Mouse (Mus musculus): ENCODE measurements around the gene Plxnb2. TPM values are rescaled to one million over a fixed set of nuclear protein-coding genes. Genes with fewer than 3 reads are reported as not detected.
A peak's percentile ranks its signal among the peaks of the same experiment; 100 is the strongest.

Gene Plxnb2
- polyA plus RNA-seq, 1 experiment = 210 TPM

- 70% methylated on average over 9 of the region's 9 CpGs for WGBS
- no peak overlapping the region for H3K4me3 ChIP-seq (replicated peaks; ENCODE audit: extremely low read depth, low read depth, low read length)
- DNase-seq = peak; percentile 69
- TF ChIP-seq CTCF (IDR thresholded peaks at IDR 0.05; ENCODE audit: insufficient read depth, low read length) (no peak), POLR2A (IDR thresholded peaks at IDR 0.05; ENCODE audit: borderline replicate concordance, extremely low read depth, low read depth, low read length) (no peak)
- H3K4me1 ChIP-seq (ENCODE audit: control insufficient read depth, insufficient read depth, low read length) = peaks cover 2% of the 10 kb centered on the region; the same call in 1 of the 2 replicates
These were observed 19.2 kb downstream of the Plxnb2 start for GRCm38 (mm10) chr15:89161397-89161796.

DNA sequence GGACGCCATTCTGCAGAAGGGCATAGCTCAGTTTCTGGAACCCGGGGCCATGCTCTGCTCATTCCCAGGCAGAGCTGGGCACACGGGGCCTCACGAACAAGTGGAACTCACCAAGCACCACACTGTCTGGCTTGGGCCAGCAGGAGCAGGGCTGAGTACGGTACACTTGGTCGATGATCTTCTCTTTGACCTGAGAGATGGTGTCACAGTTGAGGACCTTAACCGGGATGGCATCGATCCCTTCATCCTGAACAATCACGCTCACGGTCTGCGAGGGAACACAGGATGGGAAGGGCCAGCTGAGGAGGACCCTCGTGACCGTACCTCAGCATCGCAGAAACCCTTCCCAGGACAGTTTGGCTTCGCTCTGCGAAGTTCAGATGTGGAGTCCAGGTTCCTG, 22.1 kb downstream of the Plxnb2 start:
- WGBS = 95% methylated on average over 16 of the region's 16 CpGs

GRCm38 (mm10) chr15:89157954-89158353, 22.6 kb downstream of the Plxnb2 start:
- H3K4me1 ChIP-seq (ENCODE audit: control insufficient read depth, insufficient read depth, low read length) = peaks cover 2% of the 10 kb centered on the region; the same call in 1 of the 2 replicates
- DNase-seq = peak; percentile 67
- no peak for TF ChIP-seq POLR2A (IDR thresholded peaks at IDR 0.05; ENCODE audit: borderline replicate concordance, extremely low read depth, low read depth, low read length)
- TF ChIP-seq CTCF (IDR thresholded peaks at IDR 0.05; ENCODE audit: insufficient read depth, low read length) = peak; percentile 77
- H3K4me3 ChIP-seq (replicated peaks; ENCODE audit: extremely low read depth, low read depth, low read length) = no peak overlapping the region
- 46% methylated on average over 7 of the region's 7 CpGs for WGBS

More for the DNA sequence above, 22.1 kb downstream of the Plxnb2 start:
- peaks cover 2% of the 10 kb centered on the region; the same call in 1 of the 2 replicates for H3K4me1 ChIP-seq (ENCODE audit: control insufficient read depth, insufficient read depth, low read length)
- no peak for DNase-seq
- H3K4me3 ChIP-seq (replicated peaks; ENCODE audit: extremely low read depth, low read depth, low read length) = no peak overlapping the region
- TF ChIP-seq POLR2A (IDR thresholded peaks at IDR 0.05; ENCODE audit: borderline replicate concordance, extremely low read depth, low read depth, low read length) (no peak), CTCF (IDR thresholded peaks at IDR 0.05; ENCODE audit: insufficient read depth, low read length) (no peak)

DNA sequence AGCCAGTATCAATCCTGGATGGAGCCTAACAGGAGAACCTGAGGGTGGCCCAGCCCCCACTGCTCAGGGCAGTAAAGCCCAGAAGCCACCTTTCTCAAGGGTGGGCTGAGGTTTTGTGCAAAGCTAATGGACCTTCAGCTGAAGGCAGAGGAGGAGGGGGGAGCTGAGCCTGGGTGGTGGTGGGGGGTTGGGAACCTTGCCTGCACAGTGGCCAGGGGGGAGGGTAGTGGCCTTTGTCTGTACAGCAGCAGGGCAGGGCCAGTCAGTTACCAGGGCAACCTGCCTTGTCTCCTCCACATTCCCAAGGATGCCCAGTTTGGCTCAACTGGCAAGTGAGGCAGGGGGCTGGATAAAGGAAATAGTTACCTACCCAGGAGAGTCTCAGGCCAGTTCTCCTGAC, 28.3 kb downstream of the Plxnb2 start:
- no peak for DNase-seq
- H3K4me3 ChIP-seq (replicated peaks; ENCODE audit: extremely low read depth, low read depth, low read length) = no peak overlapping the region

GRCm38 (mm10) chr15:89150041-89150390, 30.6 kb downstream of the Plxnb2 start:
- peak overlapping the region; percentile 53 for H3K4me3 ChIP-seq (replicated peaks; ENCODE audit: extremely low read depth, low read depth, low read length)
- peaks cover 3% of the 10 kb centered on the region for H3K4me1 ChIP-seq (ENCODE audit: control insufficient read depth, insufficient read depth, low read length)
- WGBS = 8% methylated on average over 13 of the region's 13 CpGs
- DNase-seq = no peak
- no peak for TF ChIP-seq POLR2A (IDR thresholded peaks at IDR 0.05; ENCODE audit: borderline replicate concordance, extremely low read depth, low read depth, low read length)
- TF ChIP-seq CTCF (IDR thresholded peaks at IDR 0.05; ENCODE audit: insufficient read depth, low read length) = no peak

More for the DNA sequence above, 28.3 kb downstream of the Plxnb2 start:
- TF ChIP-seq POLR2A (IDR thresholded peaks at IDR 0.05; ENCODE audit: borderline replicate concordance, extremely low read depth, low read depth, low read length) (no peak), CTCF (IDR thresholded peaks at IDR 0.05; ENCODE audit: insufficient read depth, low read length) (no peak)
- H3K4me1 ChIP-seq (ENCODE audit: control insufficient read depth, insufficient read depth, low read length) = peaks cover 3% of the 10 kb centered on the region

DNA sequence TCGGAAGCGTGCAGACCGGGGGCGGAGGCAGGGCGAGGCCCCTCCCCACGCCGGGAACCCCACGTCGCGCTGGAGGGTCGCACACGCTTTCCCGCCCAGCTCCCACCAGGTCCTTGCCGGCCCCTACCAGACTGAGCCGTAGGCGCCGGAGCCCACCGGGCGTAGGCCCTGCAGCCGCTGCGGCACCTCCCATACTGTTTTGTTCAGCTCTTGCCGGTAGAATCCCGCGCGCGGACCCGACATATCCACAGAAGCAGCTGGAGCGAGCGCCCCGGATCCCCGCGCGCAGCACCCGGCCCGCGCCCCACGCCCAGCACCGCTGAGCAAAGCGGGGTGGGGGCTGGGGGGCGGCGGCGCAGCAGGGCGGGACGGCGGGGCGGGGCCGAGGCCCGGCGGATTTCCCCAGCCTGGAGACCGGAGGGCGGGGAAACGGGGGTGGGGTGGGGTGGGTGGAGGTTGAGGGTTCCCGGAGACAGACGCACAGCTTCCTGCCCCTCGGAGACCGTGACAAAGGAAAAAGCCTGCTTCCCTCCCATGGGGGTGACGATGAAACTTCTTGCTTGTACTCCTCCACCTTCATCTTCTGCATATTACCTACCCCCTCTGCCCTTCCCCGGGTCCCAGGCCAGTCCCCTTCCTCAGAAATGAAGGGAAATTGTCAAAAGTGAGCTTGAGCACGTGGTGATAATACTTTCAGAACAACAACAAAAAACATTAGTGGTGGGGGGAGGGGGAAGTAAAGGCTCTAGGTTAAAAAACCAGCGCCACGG, 31.1 kb downstream of the Plxnb2 start, which contains the start of gene Mapk11:
TSS of gene Mapk11 (minus strand) at position 358 of the 770 bp plus-strand sequence.
- TF ChIP-seq POLR2A (IDR thresholded peaks at IDR 0.05; ENCODE audit: borderline replicate concordance, extremely low read depth, low read depth, low read length) (0 out of 2 replicates have a peak, but pooled peaks have one; percentile 13), CTCF (IDR thresholded peaks at IDR 0.05; ENCODE audit: insufficient read depth, low read length) (no peak)
- peaks cover 3% of the 10 kb centered on the region for H3K4me1 ChIP-seq (ENCODE audit: control insufficient read depth, insufficient read depth, low read length)
- peak; percentile 26 for DNase-seq
- WGBS = under 1% methylated on average over 58 of the region's 61 CpGs
- peak within 1 kb of the TSS; percentile 53 for H3K4me3 ChIP-seq (replicated peaks; ENCODE audit: extremely low read depth, low read depth, low read length)

DNA sequence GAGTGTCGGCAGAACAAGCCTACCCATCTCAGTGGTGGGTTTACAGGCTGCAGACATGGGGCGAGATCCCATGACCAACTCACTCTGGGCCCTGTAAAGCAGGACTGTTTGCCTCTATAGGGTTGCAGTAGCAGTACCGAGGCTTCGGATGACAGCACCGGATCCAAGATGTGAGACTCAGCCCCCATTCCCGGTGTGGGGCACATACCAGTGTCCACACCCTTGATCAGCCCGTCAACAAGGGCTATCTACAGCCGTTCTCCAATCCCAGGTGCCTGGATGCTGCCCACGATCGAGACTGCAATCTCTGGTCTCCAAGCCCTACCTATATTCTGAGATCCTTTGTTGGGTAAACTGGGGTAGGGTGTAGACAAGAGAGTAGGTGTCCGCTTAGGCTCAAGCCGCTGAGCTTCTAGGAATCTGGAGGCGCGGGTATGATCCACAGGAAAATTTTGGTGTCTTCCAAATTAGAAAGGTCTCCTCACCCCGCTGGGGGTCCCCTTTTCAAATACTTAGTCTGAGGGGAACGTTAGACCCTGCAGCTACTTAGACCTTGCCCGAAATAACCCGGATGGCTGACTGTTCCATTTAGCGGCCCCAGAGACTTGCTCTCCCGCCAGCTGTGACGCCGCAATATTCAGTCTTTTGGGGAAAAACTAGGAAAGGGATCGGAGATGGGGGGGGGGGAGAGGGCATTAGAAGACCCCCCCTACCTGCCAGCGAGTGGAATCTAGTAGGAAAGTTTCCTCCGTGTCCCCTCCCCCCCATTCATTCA, 31.9 kb downstream of the Plxnb2 start:
- Histone ChIP-seq H3K4me3 (replicated peaks; ENCODE audit: extremely low read depth, low read depth, low read length) (peak overlapping the region; percentile 48), H3K4me1 (ENCODE audit: control insufficient read depth, insufficient read depth, low read length) (peaks cover 3% of the 10 kb centered on the region)
- WGBS = 11% methylated on average over 25 of the region's 25 CpGs
- no peak for TF ChIP-seq CTCF (IDR thresholded peaks at IDR 0.05; ENCODE audit: insufficient read depth, low read length)
- TF ChIP-seq POLR2A (IDR thresholded peaks at IDR 0.05; ENCODE audit: borderline replicate concordance, extremely low read depth, low read depth, low read length) = no peak
- DNase-seq = no peak

DNA sequence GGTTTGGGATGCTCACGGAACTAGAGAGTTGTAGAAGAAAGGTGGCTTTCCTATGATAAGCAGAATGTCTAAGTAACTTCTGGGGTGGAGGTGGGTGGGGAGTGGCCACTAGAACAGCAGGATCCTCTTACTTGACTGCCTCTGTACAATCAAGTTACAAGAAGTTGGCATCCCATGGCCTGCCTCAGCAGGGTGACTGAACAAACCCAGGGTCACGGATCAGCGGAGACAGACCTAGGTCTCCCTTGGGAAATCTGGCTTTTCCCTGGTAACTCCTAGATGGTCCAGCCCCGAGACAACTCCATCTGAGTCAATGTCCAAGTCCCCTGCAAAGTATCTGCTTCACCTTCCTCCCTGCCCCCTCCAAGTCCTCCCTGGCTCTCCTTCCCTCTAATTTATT, 32.7 kb downstream of the Plxnb2 start:
- TF ChIP-seq CTCF (IDR thresholded peaks at IDR 0.05; ENCODE audit: insufficient read depth, low read length) (no peak), POLR2A (IDR thresholded peaks at IDR 0.05; ENCODE audit: borderline replicate concordance, extremely low read depth, low read depth, low read length) (no peak)
- WGBS = 67% methylated on average over 4 of the region's 4 CpGs
- Histone ChIP-seq H3K4me1 (ENCODE audit: control insufficient read depth, insufficient read depth, low read length) (peaks cover 3% of the 10 kb centered on the region), H3K4me3 (replicated peaks; ENCODE audit: extremely low read depth, low read depth, low read length) (no peak overlapping the region)
- no peak for DNase-seq

DNA sequence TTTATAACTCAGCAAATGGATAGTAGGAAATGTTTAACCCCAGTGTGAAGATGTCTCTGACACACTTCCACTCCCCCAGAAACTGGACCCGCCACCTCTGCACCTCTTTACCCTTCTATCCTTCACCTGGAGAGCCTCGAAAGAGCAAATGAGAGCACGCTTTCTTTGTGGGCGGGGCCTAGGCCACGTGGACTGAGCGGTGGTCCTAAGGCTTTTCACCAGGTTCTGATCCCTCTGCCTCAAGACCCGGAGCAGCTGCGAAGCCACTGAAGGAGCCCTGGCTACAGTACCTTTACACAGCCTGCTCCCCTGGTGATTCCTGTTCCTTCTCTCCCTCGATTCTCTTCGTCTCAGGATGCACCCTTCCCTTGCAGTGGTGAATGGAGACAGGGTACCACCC, 33.1 kb downstream of the Plxnb2 start:
- 31% methylated on average over 10 of the region's 10 CpGs for WGBS
- Histone ChIP-seq H3K4me3 (replicated peaks; ENCODE audit: extremely low read depth, low read depth, low read length) (no peak overlapping the region), H3K4me1 (ENCODE audit: control insufficient read depth, insufficient read depth, low read length) (peaks cover 3% of the 10 kb centered on the region)
- no peak for DNase-seq
- no peak for TF ChIP-seq CTCF (IDR thresholded peaks at IDR 0.05; ENCODE audit: insufficient read depth, low read length)
- TF ChIP-seq POLR2A (IDR thresholded peaks at IDR 0.05; ENCODE audit: borderline replicate concordance, extremely low read depth, low read depth, low read length) = no peak

Data from lung, adult 2 months (tissue).